Mouse (Mus musculus) kidney, postnatal 36 days (tissue): ENCODE measurements around the gene Dlst.

Experiments used
- DNase-seq, 2 experiments: peaks; one replicate each; pipeline ENCODE4 v3.0.0; 2021 to 2022; ENCODE audit warnings: mixed read lengths in 2 of 2

The Dlst gene

GRCm38 (mm10) chr12:85110698-85111592 is at the start of gene Dlst, which contains the start of gene Prox2:
Dlst (plus strand) TSS chr12:85110833.
Prox2 (minus strand) TSS chr12:85110759.
- DNase-seq = peak; percentile 90 to 94

GRCm38 (mm10) chr12:85071043-85071442 is 39.6 kb upstream of the Dlst start:
- DNase-seq = no peak

- no peak for DNase-seq
Observed at GRCm38 (mm10) chr12:85077100-85077499, 33.5 kb upstream of the Dlst start.

GRCm38 (mm10) chr12:85084257-85084656 is 26.4 kb upstream of the Dlst start:
- DNase-seq = no peak

GRCm38 (mm10) chr12:85084941-85085340 is 25.7 kb upstream of the Dlst start:
- no peak for DNase-seq

- no peak for DNase-seq
Observed at GRCm38 (mm10) chr12:85087845-85088244, 22.8 kb upstream of the Dlst start.

GRCm38 (mm10) chr12:85091190-85091589 is 19.4 kb upstream of the Dlst start:
- no peak for DNase-seq

GRCm38 (mm10) chr12:85092214-85092613 is 18.4 kb upstream of the Dlst start:
- DNase-seq = peak; percentile 80 to 92

GRCm38 (mm10) chr12:85094010-85094409 is 16.6 kb upstream of the Dlst start:
- peak; percentile 32 to 62 for DNase-seq

GRCm38 (mm10) chr12:85094706-85095105 is 15.9 kb upstream of the Dlst start:
- DNase-seq = no peak

GRCm38 (mm10) chr12:85095146-85095545 is 15.5 kb upstream of the Dlst start:
- no peak for DNase-seq

GRCm38 (mm10) chr12:85095859-85096258 is 14.8 kb upstream of the Dlst start:
- DNase-seq = no peak

- no peak for DNase-seq
Observed at GRCm38 (mm10) chr12:85101001-85101400, 9.6 kb upstream of the Dlst start.

GRCm38 (mm10) chr12:85101521-85102106 is 9.0 kb upstream of the Dlst start:
- DNase-seq = no peak

- DNase-seq = peak; percentile 71 to 74
Observed at GRCm38 (mm10) chr12:85103096-85103495, 7.5 kb upstream of the Dlst start.

- DNase-seq = peak; percentile 48 to 76
Observed at GRCm38 (mm10) chr12:85104789-85105188, 5.8 kb upstream of the Dlst start.

GRCm38 (mm10) chr12:85106292-85106691 is 4.3 kb upstream of the Dlst start:
- DNase-seq = no peak

- no peak for DNase-seq
Observed at GRCm38 (mm10) chr12:85108643-85109042, 2.0 kb upstream of the Dlst start.

- no peak for DNase-seq
Observed at GRCm38 (mm10) chr12:85109426-85109825, 1.2 kb upstream of the Dlst start.

GRCm38 (mm10) chr12:85110011-85110697 is 479 bp upstream of the Dlst start:
- peak; percentile 26 to 27 for DNase-seq

- peak; percentile 45 to 48 for DNase-seq
Observed at GRCm38 (mm10) chr12:85112550-85113251, 2.1 kb downstream of the Dlst start.

GRCm38 (mm10) chr12:85113337-85113736 is 2.7 kb downstream of the Dlst start:
- DNase-seq = peak; percentile 53 to 74

GRCm38 (mm10) chr12:85113917-85114316 is 3.3 kb downstream of the Dlst start:
- no peak for DNase-seq
